Mouse (Mus musculus): ENCODE results near the gene Gm525.
"Not testable (repeated sequence)": the region's sequence is repeated elsewhere in the genome, so short reads cannot be mapped to it uniquely, and the experiment has no call there.

The Gm525 gene

GRCm38 (mm10) chr11:89064312-89064711 lies 9.3 kb upstream of the Gm525 start:
- DNase-seq (ENCODE audit: low spot score in 2 of 2), result no peak

DNA sequence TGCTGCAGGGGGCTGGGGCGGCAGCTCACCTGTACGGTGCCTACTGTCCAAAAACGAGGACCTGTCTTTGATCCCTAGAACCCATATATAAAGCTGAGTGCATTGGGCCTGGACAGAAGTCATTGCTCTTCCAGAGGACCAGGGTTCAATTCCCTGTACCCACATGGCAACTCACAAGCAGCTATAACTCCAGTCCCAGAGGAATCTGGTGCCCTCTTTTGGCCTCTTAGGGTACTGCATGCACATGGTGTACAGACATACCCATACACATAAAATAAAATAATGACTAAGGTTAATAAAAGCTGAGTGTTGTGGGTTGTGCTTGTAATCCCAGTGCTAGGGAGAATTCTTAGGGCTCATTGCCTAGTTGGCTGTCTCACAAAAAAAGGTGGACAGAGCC lies 8.3 kb upstream of the Gm525 start:
- no peak for DNase-seq (ENCODE audit: low spot score in 2 of 2)

GRCm38 (mm10) chr11:89066126-89066525 lies 7.5 kb upstream of the Gm525 start:
- DNase-seq (ENCODE audit: low spot score in 2 of 2), result no peak

GRCm38 (mm10) chr11:89066750-89067149 lies 6.9 kb upstream of the Gm525 start, which contains the start of gene Dgke:
Dgke (minus strand) TSS chr11:89066850.
- DNase-seq (ENCODE audit: low spot score in 2 of 2), result no peak

GRCm38 (mm10) chr11:89067301-89067822 lies 6.3 kb upstream of the Gm525 start:
- no peak for DNase-seq (ENCODE audit: low spot score in 2 of 2)

DNA sequence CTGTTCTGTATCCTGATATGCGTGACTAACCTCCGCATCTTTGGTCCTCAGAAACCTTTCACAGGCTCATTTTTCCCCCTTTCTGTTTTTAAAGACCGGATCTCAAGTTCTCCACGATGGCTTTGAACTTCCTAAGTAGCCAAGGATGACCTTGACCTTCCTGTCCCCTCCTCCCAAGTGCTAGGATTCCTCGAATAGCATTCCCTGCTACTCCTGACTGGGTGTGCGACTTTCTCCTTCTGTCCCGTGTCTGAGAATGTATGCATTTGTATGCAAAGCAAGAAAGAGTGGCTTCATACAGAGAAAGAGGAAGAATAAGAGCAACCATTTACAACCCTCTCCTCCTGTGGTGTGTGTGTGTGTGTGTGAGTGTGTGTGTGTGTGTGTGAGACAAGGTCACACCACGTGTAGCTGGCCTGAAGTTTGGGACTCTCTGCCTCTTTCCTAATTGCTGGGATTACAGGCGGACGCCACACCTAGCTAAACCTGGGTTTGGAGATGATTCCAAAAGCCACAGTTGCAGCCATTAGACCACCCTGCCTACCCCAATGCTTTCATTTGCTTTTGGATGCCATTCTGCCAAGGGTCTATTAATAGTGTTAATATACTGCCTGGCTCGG lies 5.7 kb upstream of the Gm525 start:
- DNase-seq (ENCODE audit: low spot score in 2 of 2), result no peak

DNA sequence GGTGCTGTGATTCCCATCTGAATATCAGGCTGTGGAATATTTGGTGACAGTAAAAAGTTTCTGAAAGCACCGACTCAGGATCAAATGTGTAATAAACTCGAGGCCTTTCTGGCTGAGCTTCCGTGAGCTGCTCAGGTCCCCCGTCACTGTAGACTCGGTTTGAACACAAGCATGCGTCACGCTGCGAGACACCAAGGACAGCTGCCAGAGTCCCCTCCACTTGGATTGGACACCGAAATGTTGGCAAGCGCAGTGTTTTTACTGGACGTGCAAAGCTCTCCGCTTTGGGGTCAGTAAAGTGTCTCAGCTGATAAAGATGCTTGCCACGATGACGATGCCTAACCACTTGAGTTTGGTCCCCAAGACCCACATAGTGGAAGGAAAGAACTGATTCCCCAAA lies 5.0 kb upstream of the Gm525 start:
- DNase-seq (ENCODE audit: low spot score in 2 of 2), result no peak

GRCm38 (mm10) chr11:89069303-89069702 lies 4.3 kb upstream of the Gm525 start:
- peak in 1 of 2 experiments; percentile 46 for DNase-seq (ENCODE audit: low spot score in 2 of 2)

- no peak for DNase-seq (ENCODE audit: low spot score in 2 of 2)
Observed at GRCm38 (mm10) chr11:89071522-89071921, 2.1 kb upstream of the Gm525 start.

GRCm38 (mm10) chr11:89074783-89075413 lies 1.3 kb downstream of the Gm525 start:
- DNase-seq (ENCODE audit: low spot score in 2 of 2), result no peak

DNA sequence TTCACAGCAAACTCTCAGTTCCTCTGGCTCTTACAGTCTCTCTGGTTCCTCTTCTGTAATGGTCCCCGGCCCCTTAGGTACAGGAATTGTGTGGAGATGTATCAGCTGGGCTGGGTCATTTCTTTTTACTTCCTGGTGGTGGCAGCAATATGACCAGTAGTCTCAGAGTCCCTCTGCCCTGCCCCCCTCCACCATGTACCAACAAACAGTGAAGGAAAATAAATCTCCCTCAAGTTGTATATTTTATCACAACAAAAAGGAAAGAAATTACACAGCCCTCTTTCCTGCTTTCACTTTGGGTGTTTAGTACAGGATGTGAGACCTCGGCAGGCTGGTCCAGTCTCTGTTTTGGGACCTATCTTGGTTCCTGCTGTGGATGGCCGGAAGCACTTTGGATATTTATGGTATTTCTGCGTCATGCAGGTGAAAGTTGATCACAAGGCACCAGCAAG lies 2.8 kb downstream of the Gm525 start:
- DNase-seq (ENCODE audit: low spot score in 2 of 2), result no peak

DNA sequence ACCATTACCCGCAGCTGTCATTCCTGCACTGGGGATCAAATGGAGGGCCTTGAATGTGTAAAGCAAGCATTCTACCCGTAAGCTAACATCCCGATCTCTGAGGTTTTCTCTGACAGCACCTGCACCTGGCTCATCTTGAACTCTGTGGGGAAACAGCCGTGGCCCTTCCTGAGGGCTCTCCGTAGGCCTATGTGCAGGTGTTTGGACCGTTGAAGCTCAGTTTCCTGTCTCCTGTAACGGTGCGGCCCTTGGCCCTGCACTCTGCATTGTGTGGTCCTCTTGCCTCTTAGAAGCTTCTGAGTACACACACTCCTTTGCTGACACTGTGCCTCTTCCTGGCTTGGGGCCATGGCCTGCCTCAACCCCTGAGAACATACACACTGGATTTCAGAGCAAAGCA lies 4.0 kb downstream of the Gm525 start:
- DNase-seq (ENCODE audit: low spot score in 2 of 2), result no peak

- no peak for DNase-seq (ENCODE audit: low spot score in 2 of 2)
Observed at GRCm38 (mm10) chr11:89078305-89078704, 4.7 kb downstream of the Gm525 start.

DNA sequence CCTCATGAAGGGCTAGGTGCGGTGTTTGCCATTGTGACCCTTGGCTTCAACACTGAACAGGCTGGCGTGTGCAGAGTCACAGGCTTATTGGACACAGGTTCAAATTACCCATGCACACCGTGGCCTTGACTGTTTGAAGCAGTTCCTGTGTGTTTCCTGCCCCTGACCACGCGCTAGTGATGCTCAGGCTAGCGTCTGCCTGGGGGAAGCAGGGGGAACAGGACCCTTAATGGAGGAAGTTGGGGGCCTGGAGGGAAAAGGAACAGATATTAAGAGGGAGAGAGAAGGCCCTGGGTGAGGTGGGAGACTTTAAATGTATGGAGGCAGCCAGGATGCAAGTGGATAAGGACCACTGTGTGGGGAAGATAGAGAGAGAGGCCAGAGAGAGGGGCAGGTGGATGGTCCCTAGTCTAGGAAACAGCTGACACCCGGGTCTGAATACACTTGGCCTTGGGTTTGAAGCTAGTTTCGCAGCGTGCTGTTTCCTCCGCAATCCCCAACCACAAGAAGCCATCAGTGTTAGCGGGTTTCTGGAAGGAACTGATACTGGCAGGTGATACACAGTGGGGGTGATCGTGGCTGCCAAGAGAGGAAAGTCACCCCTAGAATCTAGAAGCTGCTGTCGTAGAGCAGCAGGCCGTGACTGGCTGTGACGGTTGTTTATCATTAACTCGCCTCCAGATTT lies 5.5 kb downstream of the Gm525 start:
- DNase-seq (ENCODE audit: low spot score in 2 of 2), result no peak

- DNase-seq (ENCODE audit: low spot score in 2 of 2), result not testable (repeated sequence)
Observed at GRCm38 (mm10) chr11:89081906-89082305, 8.3 kb downstream of the Gm525 start.

- DNase-seq (ENCODE audit: low spot score in 2 of 2), result not testable (repeated sequence)
Observed at GRCm38 (mm10) chr11:89082691-89083090, 9.1 kb downstream of the Gm525 start.

DNA sequence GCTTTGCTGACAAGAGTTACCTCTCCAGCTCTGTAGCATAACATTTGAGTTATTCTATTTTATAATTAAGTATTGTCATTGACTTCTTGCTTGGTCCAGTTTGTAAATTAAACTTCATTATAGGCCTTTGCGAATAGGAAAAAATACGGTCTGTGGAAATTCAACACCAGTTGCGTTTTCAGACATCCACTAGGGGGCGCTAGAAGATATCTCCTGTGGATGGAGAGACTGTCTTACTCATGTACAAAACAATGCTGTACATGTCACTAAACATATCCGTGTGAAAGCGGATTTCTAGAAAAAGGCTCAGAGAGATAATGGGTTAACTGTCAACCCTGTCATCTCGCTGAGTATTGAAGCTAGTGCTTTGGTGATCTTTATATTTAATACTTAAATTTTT lies 11.0 kb downstream of the Gm525 start:
- no peak for DNase-seq (ENCODE audit: low spot score in 2 of 2)

DNA sequence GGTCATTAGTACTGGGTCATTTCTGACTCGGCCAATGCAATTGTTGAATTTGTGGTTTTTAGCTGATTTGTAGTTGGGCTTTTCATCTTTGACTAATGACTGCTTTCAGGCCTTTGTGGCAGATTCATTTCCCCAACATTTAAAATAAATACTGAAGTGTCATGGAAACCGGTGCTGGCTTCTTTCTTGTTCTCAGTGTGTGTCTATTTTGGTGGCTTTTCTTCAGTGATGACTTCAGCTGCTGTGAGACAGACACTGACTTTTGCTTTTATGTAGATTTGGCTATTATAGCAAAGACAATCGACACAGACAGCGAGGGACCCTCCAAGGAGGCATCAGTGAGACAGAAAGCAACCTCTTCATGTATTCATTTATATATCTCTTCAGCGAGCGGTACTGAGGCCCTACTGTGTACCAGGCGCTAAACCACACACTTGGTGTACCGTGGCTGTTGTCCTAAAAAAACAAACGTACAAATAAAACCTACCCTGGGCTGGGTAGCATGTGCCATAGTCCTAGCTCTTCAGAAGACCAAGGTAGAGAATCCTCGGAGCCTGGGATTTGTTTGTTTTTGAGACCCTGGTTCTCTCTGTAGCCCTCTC lies 12.7 kb downstream of the Gm525 start:
- no peak for DNase-seq (ENCODE audit: low spot score in 2 of 2)

DNA sequence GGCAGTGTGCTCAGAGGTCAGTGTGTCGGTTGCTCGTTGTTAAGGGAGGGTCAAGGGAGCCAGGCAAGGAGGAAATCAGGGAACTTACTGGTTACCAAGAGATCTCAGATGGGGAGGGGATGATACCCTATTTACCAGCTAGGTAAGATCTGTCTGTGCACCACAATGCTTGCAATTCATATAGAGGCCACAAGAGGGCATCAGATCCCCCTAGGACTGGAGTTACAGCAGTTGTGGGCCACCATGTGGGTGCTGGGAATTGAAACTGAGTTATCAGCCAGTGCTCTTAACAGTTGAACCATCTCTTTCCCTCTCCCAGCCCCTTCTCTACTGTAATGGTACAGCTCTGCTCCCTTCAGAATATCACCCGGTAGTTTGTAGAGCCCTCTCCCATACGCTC lies 15.1 kb downstream of the Gm525 start:
- DNase-seq (ENCODE audit: low spot score in 2 of 2), result no peak

GRCm38 (mm10) chr11:89090359-89090758 lies 16.7 kb downstream of the Gm525 start:
- not testable (repeated sequence) for DNase-seq (ENCODE audit: low spot score in 2 of 2)

DNA sequence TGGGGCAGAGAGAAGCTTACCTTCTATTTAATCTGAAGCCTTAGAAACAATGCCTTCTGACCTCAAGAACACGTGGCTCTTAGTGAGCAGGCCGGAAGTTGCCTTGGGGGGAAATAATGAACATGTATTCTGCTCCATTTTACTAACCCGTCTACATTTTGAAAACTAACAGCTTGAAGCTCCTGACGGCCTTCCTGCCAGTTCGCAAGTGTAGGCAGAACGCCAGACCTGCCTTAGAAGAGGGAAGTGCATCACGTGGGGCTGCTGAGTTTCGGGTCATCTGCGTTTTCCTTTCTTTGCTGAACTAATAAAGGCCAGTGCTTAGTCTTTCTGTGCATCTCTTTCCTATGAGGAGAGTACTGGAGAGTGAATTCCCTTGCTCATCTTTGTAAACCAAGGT lies 19.1 kb downstream of the Gm525 start:
- DNase-seq (ENCODE audit: low spot score in 2 of 2), result no peak

DNA sequence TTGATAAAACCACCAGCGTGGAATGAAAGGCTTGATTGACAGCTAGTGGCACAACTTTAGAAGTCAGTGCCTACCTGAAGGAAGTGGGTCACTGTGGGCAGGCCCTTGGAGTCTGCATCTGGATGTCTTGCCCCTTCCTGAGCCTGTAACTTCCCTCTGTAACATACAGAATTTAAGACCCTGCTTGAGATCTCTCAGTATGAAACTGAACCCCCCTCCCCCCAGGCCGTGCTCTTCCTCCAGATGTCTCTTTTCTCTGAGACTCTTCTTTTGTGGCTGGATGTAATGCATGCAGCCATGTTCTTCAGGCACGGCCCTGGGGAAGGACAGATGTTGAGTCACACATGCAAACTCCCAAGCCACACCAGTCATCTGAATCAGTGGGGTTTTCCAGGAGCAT lies 21.7 kb downstream of the Gm525 start:
- DNase-seq (ENCODE audit: low spot score in 2 of 2), result no peak

All from frontal cortex, postnatal 25 days (tissue).